Mouse (Mus musculus): ENCODE data around the gene Gm28042.

- no peak for TF ChIP-seq EP300 (IDR thresholded peaks at IDR 0.05; ENCODE audit: low read depth)
- TF ChIP-seq CTCF (IDR thresholded peaks at IDR 0.05; ENCODE audit: low read depth) = peak; percentile 78
Observed at GRCm38 (mm10) chr2:120068555-120069465, 41.5 kb downstream of the Gm28042 start.

All from liver, embryonic 14.5 days (tissue).